Mouse (Mus musculus): ENCODE measurements at regions not wholly inside any gene's neighbourhood (a gene's known extent, or its start where the extent isn't known, plus 50 kb on each side); places are given as distances from the start of the nearest gene placed in this dataset.

GRCm38 (mm10) chr5:33543372-33543771, 86.1 kb downstream of the Fam53a start:
- peak; percentile 79 for TF ChIP-seq CTCF (IDR thresholded peaks at IDR 0.05; ENCODE audit: borderline replicate concordance, insufficient read depth, low read depth, low read length)
- no peak for TF ChIP-seq POLR2A (IDR thresholded peaks at IDR 0.05; ENCODE audit: borderline replicate concordance, insufficient read depth, low read length)
